18 mouse cellular contexts compared by ENCODE assay signal in the genomic region with DNA sequence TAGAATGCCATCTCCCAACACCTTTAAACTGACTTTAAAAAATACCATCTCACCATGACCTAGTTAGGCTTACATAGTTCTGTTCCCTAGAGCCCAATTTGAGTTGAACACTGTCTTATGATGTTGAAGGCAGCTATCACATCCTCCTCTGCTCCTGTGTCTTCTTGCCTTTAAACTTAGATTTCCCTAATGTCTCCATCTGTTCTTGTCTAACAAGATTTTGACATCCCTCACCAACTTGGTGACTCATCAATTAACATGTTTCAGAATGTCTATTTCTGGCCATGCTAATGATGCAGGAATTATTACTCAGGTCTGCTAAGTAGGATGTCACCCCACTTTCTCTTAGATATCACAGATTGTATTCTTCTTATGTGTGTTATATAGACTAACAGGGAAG.
"Had no signal": no experiment of that assay in that cellular context is flagged by ENCODE, and none has a peak within 500 bp of the region (broad histone marks: within the 10 kb centered on the region; RNA-seq: fewer than 3 reads in every experiment).

No protein-coding gene starts in this region.

- H3K4me3 ChIP-seq: limb, embryonic 15.5 days; liver, embryonic 12.5 days; lung, embryonic 15.5 days; midbrain, embryonic 13.5 days; myocyte; neural tube, embryonic 15.5 days had no signal

- H3K27ac ChIP-seq: hindbrain, postnatal 0 days; kidney, postnatal 0 days; limb, embryonic 15.5 days; liver, embryonic 12.5 days; lung, embryonic 15.5 days; macrophage; midbrain, embryonic 13.5 days; neural tube, embryonic 15.5 days had no signal

- DNase-seq: kidney, adult 11 months; kidney, adult 9 months; kidney, postnatal 36 days; layer of hippocampus, postnatal 36 days; lung, postnatal 14 days; right cerebral cortex, postnatal 4 days; spleen, adult 18-20 months; thymus, adult 2 months; thymus, postnatal 25 days had no signal
